Mouse (Mus musculus): Measurements from ENCODE around the gene 2810004N23Rik. TPM values are rescaled to one million over a fixed set of nuclear protein-coding genes. Genes with fewer than 3 reads are reported as not detected.

The 2810004N23Rik gene
- polyA plus RNA-seq, 1 experiment from 2014 or later: 16.8 TPM

DNA sequence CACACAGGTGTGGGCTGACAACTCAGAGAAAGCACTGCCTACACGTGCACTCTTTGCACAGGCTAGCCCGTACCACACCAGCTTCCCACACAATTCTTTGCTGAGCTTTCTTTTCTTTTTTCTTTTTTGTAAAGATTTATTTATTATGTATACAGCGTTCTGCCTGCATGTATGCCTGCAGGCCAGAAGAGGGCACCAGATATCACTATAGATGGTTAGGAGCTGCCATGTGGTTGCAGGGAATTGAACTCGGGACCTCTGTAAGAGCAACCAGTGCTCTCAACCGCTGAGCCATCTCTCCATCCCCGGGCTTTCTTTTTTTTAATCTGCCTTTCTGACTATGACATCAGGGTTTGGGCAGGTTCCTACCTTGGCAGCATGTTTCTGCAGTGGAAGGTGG lies 39.4 kb downstream of the 2810004N23Rik start:
- Histone ChIP-seq H3K27ac (ENCODE audit: low read depth) (no peak overlapping the region), H3K9ac (replicated peaks) (no peak overlapping the region), H3K4me1 (ENCODE audit: insufficient read depth) (no peaks in the 10 kb centered on the region), H3K4me2 (ENCODE audit: low read depth, low read length) (no peak overlapping the region), H3K36me3 (replicated peaks; ENCODE audit: insufficient read depth, low read length) (no peaks in the 10 kb centered on the region), H3K27me3 (ENCODE audit: insufficient read depth, low read length) (no peaks in the 10 kb centered on the region), H3K9me3 (ENCODE audit: low read length) (no peaks in the 10 kb centered on the region), H3K4me3 (ENCODE audit: low read depth, low read length) (no peak overlapping the region)
- 76% methylated on average over 6 of the region's 6 CpGs for WGBS (ENCODE audit: insufficient replicate concordance)
- DNase-seq (no peak), ATAC-seq (no peak)
- TF ChIP-seq CTCF (IDR thresholded peaks at IDR 0.05; ENCODE audit: low read depth): peak; percentile 31
- TF ChIP-seq EP300 (IDR thresholded peaks at IDR 0.05; ENCODE audit: low read depth): no peak

DNA sequence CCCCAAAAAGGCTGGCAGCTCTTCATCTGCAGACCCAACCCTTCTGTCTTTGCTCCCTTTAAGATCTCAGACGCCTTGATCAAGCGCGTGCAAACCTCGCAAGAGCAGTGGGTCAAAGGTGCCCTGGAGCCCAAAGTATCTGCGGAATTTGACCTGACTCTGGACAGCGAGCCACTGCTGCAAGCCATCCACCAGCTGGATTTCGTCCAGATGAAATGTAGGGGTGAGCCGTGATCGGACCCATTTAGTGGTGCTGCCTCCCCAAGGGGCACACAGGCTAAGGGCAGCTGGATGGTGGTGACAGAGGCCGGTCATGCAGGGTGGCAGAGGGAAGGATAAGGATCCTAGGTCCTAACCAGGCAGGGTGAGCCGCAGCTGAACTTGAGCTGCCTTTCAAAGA lies 42.8 kb downstream of the 2810004N23Rik start:
- H3K27ac ChIP-seq (ENCODE audit: low read depth): no peak overlapping the region
- no peak overlapping the region for H3K4me3 ChIP-seq (ENCODE audit: low read depth, low read length)
- H3K9ac ChIP-seq (replicated peaks): no peak overlapping the region
- DNase-seq (no peak), ATAC-seq (peak; percentile 74)
- no peaks in the 10 kb centered on the region for H3K27me3 ChIP-seq (ENCODE audit: insufficient read depth, low read length)
- H3K36me3 ChIP-seq (replicated peaks; ENCODE audit: insufficient read depth, low read length): no peaks in the 10 kb centered on the region
- peaks cover 4% of the 10 kb centered on the region; the same call in 1 of the 2 replicates for H3K9me3 ChIP-seq (ENCODE audit: low read length)
- WGBS (ENCODE audit: insufficient replicate concordance): 52% methylated on average over 11 of the region's 11 CpGs
- peak overlapping the region; percentile 0; the same call in 1 of the 2 replicates for H3K4me2 ChIP-seq (ENCODE audit: low read depth, low read length)
- H3K4me1 ChIP-seq (ENCODE audit: insufficient read depth): no peaks in the 10 kb centered on the region
- TF ChIP-seq EP300 (IDR thresholded peaks at IDR 0.05; ENCODE audit: low read depth) (no peak), CTCF (IDR thresholded peaks at IDR 0.05; ENCODE audit: low read depth) (no peak)

DNA sequence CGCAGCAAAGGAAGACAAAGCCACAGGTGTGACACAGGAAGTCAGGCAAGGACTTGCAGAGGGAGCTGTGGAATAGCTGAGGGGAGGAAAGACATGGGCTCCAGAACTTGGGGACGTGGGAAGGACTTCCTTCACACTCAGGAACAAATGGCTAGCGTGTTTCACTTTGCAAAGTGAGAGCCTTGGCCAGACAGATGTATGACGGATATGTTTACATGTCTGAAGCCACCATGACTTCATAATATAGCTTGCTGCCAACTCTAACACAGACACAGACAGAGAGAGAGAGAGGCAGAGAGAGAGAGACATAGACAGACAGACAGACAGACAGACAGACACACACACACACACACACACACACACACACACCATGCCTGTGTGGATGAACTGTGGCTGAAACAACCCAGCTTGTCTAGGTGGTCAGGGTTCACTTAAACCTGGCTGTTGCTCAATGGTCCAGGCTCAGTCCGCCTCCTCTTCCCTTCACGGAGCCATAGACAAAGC lies 43.3 kb downstream of the 2810004N23Rik start:
- DNase-seq (no peak), ATAC-seq (peak; percentile 85)
- no peaks in the 10 kb centered on the region for H3K36me3 ChIP-seq (replicated peaks; ENCODE audit: insufficient read depth, low read length)
- no peaks in the 10 kb centered on the region for H3K27me3 ChIP-seq (ENCODE audit: insufficient read depth, low read length)
- 62% methylated on average over 6 of the region's 6 CpGs for WGBS (ENCODE audit: insufficient replicate concordance)
- H3K27ac ChIP-seq (ENCODE audit: low read depth): no peak overlapping the region
- H3K4me2 ChIP-seq (ENCODE audit: low read depth, low read length): 0 out of 2 replicates have a peak overlapping the region, but pooled peaks have one; percentile 0
- peaks cover 4% of the 10 kb centered on the region; the same call in 1 of the 2 replicates for H3K9me3 ChIP-seq (ENCODE audit: low read length)
- TF ChIP-seq EP300 (IDR thresholded peaks at IDR 0.05; ENCODE audit: low read depth) (no peak), CTCF (IDR thresholded peaks at IDR 0.05; ENCODE audit: low read depth) (no peak)
- H3K4me3 ChIP-seq (ENCODE audit: low read depth, low read length): no peak overlapping the region
- H3K4me1 ChIP-seq (ENCODE audit: insufficient read depth): no peaks in the 10 kb centered on the region
- H3K9ac ChIP-seq (replicated peaks): no peak overlapping the region

DNA sequence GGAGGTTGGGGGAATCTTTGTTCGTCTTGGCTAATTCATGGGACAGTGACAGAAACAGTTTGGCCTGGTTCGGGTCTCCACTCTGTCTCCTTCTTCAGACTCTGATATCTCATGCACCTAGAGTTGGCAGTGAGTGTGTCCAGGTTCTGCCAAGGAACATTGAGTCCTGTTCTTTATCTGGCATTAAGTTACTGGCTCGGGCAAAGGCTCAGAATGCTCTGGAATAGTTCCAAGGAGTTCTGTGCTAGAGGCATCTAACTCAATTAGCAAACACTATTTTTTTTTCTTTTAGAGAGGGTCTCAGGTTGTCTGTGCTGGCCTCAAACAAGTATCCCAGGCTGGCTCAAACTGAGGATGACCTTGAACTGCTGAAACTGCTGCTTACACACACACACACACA lies 45.6 kb downstream of the 2810004N23Rik start:
- TF ChIP-seq CTCF (IDR thresholded peaks at IDR 0.05; ENCODE audit: low read depth) (no peak), EP300 (IDR thresholded peaks at IDR 0.05; ENCODE audit: low read depth) (no peak)
- no peak for DNase-seq
- Histone ChIP-seq H3K4me2 (ENCODE audit: low read depth, low read length) (no peak overlapping the region), H3K9me3 (ENCODE audit: low read length) (peaks cover 4% of the 10 kb centered on the region; the same call in 1 of the 2 replicates), H3K36me3 (replicated peaks; ENCODE audit: insufficient read depth, low read length) (no peaks in the 10 kb centered on the region), H3K27ac (ENCODE audit: low read depth) (no peak overlapping the region), H3K4me1 (ENCODE audit: insufficient read depth) (no peaks in the 10 kb centered on the region), H3K9ac (replicated peaks) (no peak overlapping the region), H3K27me3 (ENCODE audit: insufficient read depth, low read length) (no peaks in the 10 kb centered on the region), H3K4me3 (ENCODE audit: low read depth, low read length) (no peak overlapping the region)
- 70% methylated on average over 3 of the region's 3 CpGs for WGBS (ENCODE audit: insufficient replicate concordance)
- ATAC-seq: no peak

DNA sequence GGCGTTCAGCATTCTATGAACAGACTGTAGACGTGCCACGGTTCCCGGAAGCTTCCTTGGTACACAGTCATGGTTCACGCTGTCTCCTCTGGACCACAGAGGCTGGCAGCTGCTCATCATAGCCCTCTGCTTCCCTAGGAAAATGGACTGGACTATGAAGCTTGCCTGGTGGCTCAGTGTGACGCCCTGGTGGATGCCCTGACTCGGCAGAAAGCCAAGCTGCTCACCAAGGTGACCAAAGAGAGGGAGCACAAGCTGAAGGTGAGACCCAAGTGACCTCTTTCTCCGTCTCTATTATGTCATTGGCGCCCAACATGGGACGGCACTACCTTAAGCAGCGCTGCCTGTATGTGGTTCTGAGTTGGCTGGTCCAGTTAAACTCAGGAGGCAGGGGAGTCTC lies 46.1 kb downstream of the 2810004N23Rik start:
- H3K4me3 ChIP-seq (ENCODE audit: low read depth, low read length): no peak overlapping the region
- no peaks in the 10 kb centered on the region for H3K27me3 ChIP-seq (ENCODE audit: insufficient read depth, low read length)
- H3K4me2 ChIP-seq (ENCODE audit: low read depth, low read length): no peak overlapping the region
- DNase-seq (no peak), ATAC-seq (no peak)
- H3K4me1 ChIP-seq (ENCODE audit: insufficient read depth): no peaks in the 10 kb centered on the region
- 76% methylated on average over 11 of the region's 11 CpGs for WGBS (ENCODE audit: insufficient replicate concordance)
- no peak overlapping the region for H3K27ac ChIP-seq (ENCODE audit: low read depth)
- peaks cover 4% of the 10 kb centered on the region; the same call in 1 of the 2 replicates for H3K9me3 ChIP-seq (ENCODE audit: low read length)
- no peak overlapping the region for H3K9ac ChIP-seq (replicated peaks)
- TF ChIP-seq EP300 (IDR thresholded peaks at IDR 0.05; ENCODE audit: low read depth) (no peak), CTCF (IDR thresholded peaks at IDR 0.05; ENCODE audit: low read depth) (no peak)
- H3K36me3 ChIP-seq (replicated peaks; ENCODE audit: insufficient read depth, low read length): no peaks in the 10 kb centered on the region

DNA sequence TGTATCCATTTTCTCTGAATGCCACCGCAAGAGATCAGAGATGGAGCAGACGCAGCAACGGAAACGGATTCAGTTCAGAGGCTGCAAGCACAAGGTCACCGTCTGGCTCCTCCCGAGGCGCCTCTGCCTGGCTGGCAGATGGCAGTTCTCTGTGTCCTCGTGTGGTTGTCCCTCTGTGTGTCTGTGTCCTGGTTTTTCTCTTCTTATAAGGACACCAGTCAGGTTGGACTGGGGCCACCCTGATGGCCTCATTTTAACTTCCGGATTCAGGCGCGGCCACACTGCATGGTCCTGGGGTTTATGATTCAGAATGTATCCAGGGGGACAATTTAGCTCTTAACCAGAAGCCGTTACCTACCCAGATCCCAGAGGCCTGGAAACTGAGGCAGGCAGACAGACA lies 47.0 kb downstream of the 2810004N23Rik start:
- H3K4me2 ChIP-seq (ENCODE audit: low read depth, low read length): no peak overlapping the region
- no peaks in the 10 kb centered on the region for H3K36me3 ChIP-seq (replicated peaks; ENCODE audit: insufficient read depth, low read length)
- no peak for ATAC-seq
- no peak overlapping the region for H3K9ac ChIP-seq (replicated peaks)
- TF ChIP-seq EP300 (IDR thresholded peaks at IDR 0.05; ENCODE audit: low read depth): no peak
- no peak overlapping the region for H3K4me3 ChIP-seq (ENCODE audit: low read depth, low read length)
- peaks cover 4% of the 10 kb centered on the region; the same call in 1 of the 2 replicates for H3K9me3 ChIP-seq (ENCODE audit: low read length)
- H3K27me3 ChIP-seq (ENCODE audit: insufficient read depth, low read length): no peaks in the 10 kb centered on the region
- 81% methylated on average over 12 of the region's 12 CpGs for whole genome bisulfite sequencing (ENCODE audit: insufficient replicate concordance)
- H3K4me1 ChIP-seq (ENCODE audit: insufficient read depth): no peaks in the 10 kb centered on the region
- no peak for DNase-seq
- no peak overlapping the region for H3K27ac ChIP-seq (ENCODE audit: low read depth)
